Mouse (Mus musculus) kidney, adult 18-20 months (tissue): ENCODE results near the gene Gpr75.
A peak's percentile ranks its signal among the peaks of the same experiment; 100 is the strongest.

Source experiments
- DNase-seq: peaks from one replicate; pipeline ENCODE4 v3.0.0; 2021

Gene Gpr75

GRCm38 (mm10) chr11:30885171-30885871, at the start of gene Gpr75, which contains the start of gene Asb3:
Gpr75 (plus strand) TSS chr11:30885358.
Asb3 (plus strand) TSS chr11:30885416.
- peak; percentile 42 for DNase-seq

DNA sequence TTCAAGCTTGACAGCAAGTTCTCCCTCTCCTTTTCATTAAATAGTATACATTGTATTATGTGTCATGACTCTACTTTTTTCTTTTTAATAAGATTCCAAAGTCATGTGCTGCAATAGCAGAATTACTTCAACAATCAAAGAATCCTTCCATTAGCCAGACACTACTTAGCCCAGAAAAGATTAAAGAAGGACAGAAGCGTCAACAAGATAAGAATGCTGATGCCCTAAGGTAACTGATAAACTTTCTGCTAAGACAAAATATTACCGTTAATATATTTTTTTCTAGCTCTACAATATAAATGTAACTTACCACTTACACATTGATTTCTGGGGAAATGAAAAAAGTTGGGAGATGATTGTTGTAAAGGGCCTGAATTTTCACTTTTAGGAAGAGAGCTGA, 46.4 kb upstream of the Gpr75 start:
- DNase-seq: no peak

- DNase-seq: no peak
Measured at GRCm38 (mm10) chr11:30844355-30844754, 40.8 kb upstream of the Gpr75 start.

DNA sequence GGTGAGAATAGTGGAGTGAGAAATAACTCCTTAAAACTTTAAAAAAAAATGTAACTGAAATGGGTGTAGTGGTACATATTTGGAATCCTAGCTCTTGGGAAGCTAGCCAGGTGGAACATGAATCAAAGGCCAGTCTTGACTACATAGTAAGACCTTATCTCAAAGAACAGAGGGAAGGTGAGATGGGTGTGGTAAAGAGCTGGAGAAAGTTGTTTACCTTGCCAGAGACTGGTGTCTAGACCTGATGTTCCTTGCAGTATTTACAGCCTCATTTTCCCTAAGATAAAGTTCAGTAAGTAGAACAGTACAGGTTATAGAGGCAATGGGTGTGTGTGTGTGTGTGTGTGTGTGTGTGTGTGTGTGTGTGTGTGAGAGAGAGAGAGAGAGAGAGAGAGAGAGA, 12.7 kb upstream of the Gpr75 start:
- no peak for DNase-seq

DNA sequence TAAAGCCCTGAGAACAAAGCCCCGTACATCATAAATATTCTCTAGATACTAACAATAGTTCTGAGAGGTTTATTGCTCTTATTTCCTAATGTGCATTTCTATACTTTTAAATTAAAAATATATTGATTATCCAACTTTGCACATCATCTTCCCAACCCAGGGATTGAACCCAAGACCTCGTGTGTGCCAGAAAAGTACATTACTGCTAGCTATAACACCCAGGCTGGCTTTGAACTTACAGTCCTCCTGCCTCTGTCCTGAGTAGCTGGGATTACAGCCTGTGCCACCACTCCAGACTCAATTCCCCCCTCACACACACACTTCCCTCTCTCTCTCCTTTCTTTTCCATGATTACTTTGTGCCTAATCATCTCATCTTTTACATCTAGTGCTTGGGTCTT, 3.0 kb downstream of the Gpr75 start:
- no peak for DNase-seq

GRCm38 (mm10) chr11:30896201-30896600, 11.0 kb downstream of the Gpr75 start:
- no peak for DNase-seq

DNA sequence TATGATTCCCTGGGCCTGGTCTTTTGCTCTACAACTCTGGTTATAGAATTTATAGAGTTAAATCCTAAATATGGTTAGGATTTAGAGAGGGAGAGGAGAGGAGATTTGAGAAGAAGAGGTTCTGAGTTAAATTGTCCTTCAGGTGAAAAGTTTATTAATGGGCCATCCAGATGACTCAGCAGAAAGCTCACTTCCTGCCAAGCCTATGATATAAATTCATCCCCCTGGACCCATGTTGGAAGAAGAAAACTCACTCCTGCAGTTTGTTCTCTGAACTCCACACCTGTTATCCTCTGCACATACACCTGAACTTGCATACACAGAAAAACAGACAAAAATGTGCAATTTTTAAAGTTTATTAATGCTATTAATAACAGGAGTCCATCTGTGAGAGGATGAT, 14.2 kb downstream of the Gpr75 start:
- DNase-seq: no peak

DNA sequence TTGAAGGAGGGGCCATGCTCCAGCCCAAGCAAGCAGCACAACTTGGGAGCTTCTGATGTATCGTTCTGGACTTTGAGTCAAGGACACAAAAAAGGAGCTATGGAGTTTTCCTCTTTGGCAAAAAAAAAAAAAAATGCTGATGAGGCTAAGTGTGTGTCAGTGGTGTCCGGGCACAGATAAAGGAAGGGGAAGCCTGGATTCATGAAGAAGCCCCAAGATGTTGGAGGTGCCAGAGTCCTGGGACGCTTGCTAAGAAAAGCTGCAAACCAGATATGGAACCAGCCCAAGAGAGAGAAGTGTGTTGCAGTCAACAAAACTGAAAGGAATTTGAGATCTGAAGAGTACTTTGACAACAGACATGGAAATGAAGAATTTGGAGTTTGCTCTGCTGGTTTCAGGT, 27.2 kb downstream of the Gpr75 start:
- no peak for DNase-seq

GRCm38 (mm10) chr11:30920641-30921040, 35.5 kb downstream of the Gpr75 start:
- DNase-seq: no peak

DNA sequence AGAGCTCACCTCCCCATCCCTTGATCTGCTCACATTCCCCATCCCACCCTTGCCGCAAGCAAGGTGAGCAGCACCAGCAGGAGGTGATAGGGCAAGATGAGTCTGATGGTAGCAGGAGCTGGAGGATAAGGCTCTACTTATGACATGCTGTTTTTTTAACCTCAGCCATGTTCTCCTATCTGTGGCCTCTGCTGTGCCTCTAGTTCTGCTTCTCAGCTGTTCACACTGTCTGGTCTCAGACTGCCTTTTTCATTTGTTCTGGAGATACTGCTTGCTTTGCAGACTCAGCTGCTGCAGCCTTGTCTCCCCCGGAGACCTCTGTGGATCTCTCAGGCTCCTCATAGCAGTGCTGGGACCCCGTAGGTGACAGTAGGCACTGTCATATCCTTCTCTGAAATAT, 38.1 kb downstream of the Gpr75 start:
- no peak for DNase-seq

DNA sequence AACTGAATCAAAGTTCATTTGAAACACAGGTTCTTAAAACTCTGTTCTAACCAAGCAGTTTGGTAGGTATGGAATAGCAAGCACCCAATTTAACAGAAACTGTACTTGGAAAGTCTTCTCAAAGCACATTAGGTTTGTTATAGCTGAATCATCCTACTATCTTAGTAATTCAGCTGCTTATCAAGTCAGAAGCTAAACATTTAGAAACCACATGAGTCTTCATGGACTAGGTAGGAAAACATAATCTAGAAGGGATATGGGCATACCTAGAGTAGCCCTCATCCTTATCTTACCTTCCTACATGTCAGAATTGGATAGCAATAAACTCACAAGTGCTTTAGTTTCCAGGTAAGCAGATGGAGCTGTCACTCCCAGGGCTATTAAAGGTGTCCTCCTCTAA, 42.9 kb downstream of the Gpr75 start:
- DNase-seq: no peak

DNA sequence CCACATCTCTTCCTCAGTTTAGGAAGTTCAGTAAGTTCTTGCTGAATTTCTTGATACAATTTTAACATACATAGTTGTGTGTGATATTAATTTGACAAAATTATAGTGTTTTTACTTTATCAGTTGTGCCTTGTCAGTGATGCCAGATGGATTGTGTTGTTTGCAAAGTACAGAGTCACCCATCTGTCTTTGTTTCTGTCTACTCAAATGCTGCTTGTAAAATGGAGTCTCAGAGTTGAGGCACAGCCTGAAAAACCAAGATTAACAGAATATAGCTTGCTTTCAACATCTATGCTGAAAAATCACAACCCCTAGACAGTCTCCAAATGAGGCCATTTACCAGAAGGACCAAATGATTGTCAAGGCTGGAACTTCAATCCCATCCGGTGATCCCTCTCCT, 43.3 kb downstream of the Gpr75 start:
- no peak for DNase-seq
